Mouse (Mus musculus) midbrain, embryonic 12.5 days (tissue): ENCODE measurements around the gene Etnk2. TPM values are rescaled to one million over a fixed set of nuclear protein-coding genes. Genes with fewer than 3 reads are reported as not detected.

Experiments
- ATAC-seq: fragments of 200-750 bp; cut with Nextera tagmentation; 2 replicates; pipeline ENCODE4 v1.8.0; 2017; ENCODE audit warnings: low read depth, moderate TSS enrichment, moderate library complexity; ENCODE audit not compliant: low FRiP score
- H3K27ac ChIP-seq: fragments of 300-500 bp; sonication (generic); replicated peaks from 2 replicates; pipeline ENCODE4 v1.5.1; 2016; ENCODE audit warnings: mild to moderate bottlenecking
- H3K27me3 ChIP-seq: fragments of 300-500 bp; sonication (generic); 2 replicates; pipeline ENCODE4 v1.6.1; 2016; ENCODE audit warnings: mild to moderate bottlenecking
- H3K36me3 ChIP-seq: fragments of 300-500 bp; sonication (generic); 2 replicates; pipeline ENCODE4 v1.6.1; 2016
- H3K4me1 ChIP-seq: fragments of 300-500 bp; sonication (generic); 2 replicates; pipeline ENCODE4 v1.6.1; 2016
- H3K4me2 ChIP-seq: fragments of 300-500 bp; sonication (generic); replicated peaks from 2 replicates; pipeline ENCODE4 v1.6.1; 2016; ENCODE audit warnings: mild to moderate bottlenecking, moderate library complexity
- H3K4me3 ChIP-seq: fragments of 300-500 bp; sonication (generic); 2 replicates; pipeline ENCODE4 v1.5.1; 2016; ENCODE audit warnings: mild to moderate bottlenecking
- H3K9ac ChIP-seq: fragments of 300-500 bp; sonication (generic); replicated peaks from 2 replicates; pipeline ENCODE4 v1.6.1; 2016; ENCODE audit warnings: mild to moderate bottlenecking, moderate library complexity
- H3K9me3 ChIP-seq: fragments of 300-500 bp; sonication (generic); 2 replicates; pipeline ENCODE4 v1.6.1; 2016; ENCODE audit warnings: mild to moderate bottlenecking
- WGBS: fragments of 180-500 bp; shearing (Covaris S2); methylation state at CpG from one replicate; pipeline ENCODE4 v1.1.7; 2016; 5-methylcytosine and 5-hydroxymethylcytosine counted together
- polyA plus RNA-seq: library from polyadenylated mRNA; unstranded; fragments of >200 nt; fragmentation: Nextera tagmentation; extraction: Ambion mirVana; gene quantifications from 2 replicates; pipeline ENCODE4 v1.2.1, GENCODE M21; 2016

Etnk2 gene
- polyA plus RNA-seq = 3.8 and 3.9 TPM in 2 replicates

DNA sequence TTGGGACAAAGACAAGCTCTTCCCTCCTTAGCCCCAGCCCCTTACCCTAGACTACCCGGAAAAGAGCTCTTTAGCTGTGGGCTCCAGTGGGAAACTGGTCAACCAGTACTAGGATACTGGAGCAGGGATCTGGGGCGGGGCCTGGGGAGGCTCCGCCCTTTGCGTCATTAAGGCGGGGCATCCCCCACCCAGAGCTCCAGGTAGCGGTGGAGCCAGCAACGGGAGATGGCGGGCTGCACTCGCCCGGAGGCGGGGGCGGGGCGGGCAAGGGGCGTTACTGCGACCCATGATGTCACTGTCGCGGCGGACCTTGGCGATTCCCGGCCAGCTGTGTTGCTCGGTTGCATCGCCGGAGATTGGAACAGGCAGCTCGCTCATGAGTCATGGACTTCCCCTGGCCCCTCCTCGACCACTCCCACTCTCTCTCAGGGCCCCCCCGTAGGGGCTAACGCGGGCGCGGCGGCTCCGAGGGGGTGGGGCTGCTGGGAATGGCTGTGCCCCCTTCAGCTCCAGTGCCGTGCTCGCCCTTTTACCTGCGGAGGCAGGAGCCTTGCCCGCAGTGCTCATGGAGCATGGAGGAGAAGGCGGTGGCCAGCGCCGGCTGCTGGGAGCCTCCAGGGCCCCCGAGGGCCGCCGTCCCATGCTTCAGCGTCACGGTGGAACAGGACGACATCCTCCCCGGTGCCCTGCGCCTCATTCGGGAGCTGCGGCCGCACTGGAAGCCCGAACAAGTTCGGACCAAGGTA lies at the start of gene Etnk2:
Gene Etnk2, plus strand, starts transcription at position 297 of the 746 bp plus-strand sequence.
- ATAC-seq = peak; percentile 73
- peak within 1 kb of the TSS; percentile 67 for H3K9ac ChIP-seq
- H3K9me3 ChIP-seq = no peaks in the 10 kb centered on the region
- peak within 1 kb of the TSS; percentile 71 for H3K4me3 ChIP-seq
- peak within 1 kb of the TSS; percentile 98 for H3K4me2 ChIP-seq
- no peaks in the 10 kb centered on the region for H3K36me3 ChIP-seq
- H3K27me3 ChIP-seq = peaks cover 59% of the 10 kb centered on the region
- under 1% methylated on average over 52 of the region's 52 CpGs for WGBS
- H3K4me1 ChIP-seq = peaks cover 22% of the 10 kb centered on the region
- no peak within 1 kb of the TSS for H3K27ac ChIP-seq

DNA sequence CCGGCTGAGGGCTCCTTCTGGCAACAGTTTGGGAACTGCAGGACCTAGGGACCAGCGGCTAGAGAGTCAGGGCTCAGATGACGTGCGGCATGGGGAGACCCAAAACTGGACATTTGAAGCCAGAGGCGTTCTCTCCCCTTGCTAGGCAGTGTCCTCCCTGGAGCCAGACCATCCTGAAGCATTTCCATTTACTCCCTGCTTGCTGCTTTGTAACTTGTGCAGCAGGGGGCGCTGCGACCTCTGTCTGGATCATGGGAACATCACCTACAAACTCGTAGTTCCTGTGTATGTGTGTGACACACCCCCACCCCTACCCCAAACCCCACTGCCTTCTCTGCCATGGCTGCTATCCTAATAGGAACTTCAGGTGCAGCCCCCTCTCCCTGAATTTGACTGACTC lies 49.0 kb upstream of the Etnk2 start:
- H3K4me3 ChIP-seq = no peak overlapping the region
- 0 out of 2 replicates have a peak, but pooled peaks cover 5% of the 10 kb centered on the region for H3K9me3 ChIP-seq
- WGBS = 23% methylated on average over 8 of the region's 8 CpGs
- no peak overlapping the region for H3K9ac ChIP-seq
- H3K27ac ChIP-seq = no peak overlapping the region
- H3K4me2 ChIP-seq = no peak overlapping the region
- H3K36me3 ChIP-seq = no peaks in the 10 kb centered on the region
- ATAC-seq = no peak
- peaks cover 11% of the 10 kb centered on the region for H3K4me1 ChIP-seq
- H3K27me3 ChIP-seq = no peaks in the 10 kb centered on the region

DNA sequence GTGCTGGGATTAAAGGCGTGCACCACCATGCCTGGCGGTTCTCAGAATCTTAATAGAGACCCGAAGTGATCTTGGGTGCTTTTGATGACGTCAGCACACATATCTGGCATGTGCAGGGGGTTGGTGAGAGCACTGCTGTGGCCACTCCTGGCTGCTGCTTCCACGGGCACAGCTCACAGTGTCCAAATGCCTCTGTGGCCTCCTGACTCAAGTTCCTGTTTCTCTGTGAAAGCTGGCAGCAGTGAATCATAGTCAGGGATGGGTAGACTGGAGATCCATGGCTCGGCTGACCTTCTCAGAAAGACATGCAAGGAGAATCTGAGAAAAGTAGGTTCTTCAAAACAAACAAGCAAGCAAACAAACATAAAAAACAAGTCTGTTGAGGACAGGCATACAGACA lies 47.6 kb upstream of the Etnk2 start:
- H3K36me3 ChIP-seq = no peaks in the 10 kb centered on the region
- no peak for ATAC-seq

DNA sequence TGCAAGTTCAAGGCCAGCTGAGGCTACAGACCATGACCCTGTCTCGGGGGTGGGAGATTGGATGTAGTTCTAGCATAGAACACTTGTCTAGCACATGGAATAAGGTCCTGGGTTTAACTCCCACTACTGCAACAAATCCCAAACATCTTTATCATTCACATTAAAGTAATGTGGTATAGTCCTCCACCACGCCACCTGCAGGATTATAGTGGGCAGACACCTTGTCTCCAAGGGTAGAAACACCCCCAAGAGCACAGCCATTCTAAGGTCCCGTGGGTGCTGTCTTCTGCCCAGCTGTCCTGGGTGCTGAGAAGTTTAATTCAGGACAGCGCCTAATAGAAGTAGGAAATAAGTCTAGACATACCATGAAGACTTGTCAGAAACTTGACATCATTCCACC lies 46.8 kb upstream of the Etnk2 start:
- Histone ChIP-seq H3K27me3 (peaks cover 8% of the 10 kb centered on the region; the same call in 1 of the 2 replicates), H3K4me1 (peaks cover 13% of the 10 kb centered on the region), H3K9me3 (0 out of 2 replicates have a peak, but pooled peaks cover 5% of the 10 kb centered on the region), H3K4me2 (no peak overlapping the region), H3K9ac (no peak overlapping the region), H3K4me3 (no peak overlapping the region), H3K36me3 (no peaks in the 10 kb centered on the region), H3K27ac (no peak overlapping the region)
- no peak for ATAC-seq
- 82% methylated on average over 4 of the region's 4 CpGs for WGBS

More for the DNA sequence above, 47.6 kb upstream of the Etnk2 start:
- H3K4me2 ChIP-seq = no peak overlapping the region
- 86% methylated on average over 6 of the region's 6 CpGs for WGBS
- H3K4me1 ChIP-seq = peaks cover 11% of the 10 kb centered on the region
- no peak overlapping the region for H3K4me3 ChIP-seq
- no peak overlapping the region for H3K27ac ChIP-seq
- no peak overlapping the region for H3K9ac ChIP-seq
- H3K27me3 ChIP-seq = peaks cover 3% of the 10 kb centered on the region; the same call in 1 of the 2 replicates
- 0 out of 2 replicates have a peak, but pooled peaks cover 5% of the 10 kb centered on the region for H3K9me3 ChIP-seq

DNA sequence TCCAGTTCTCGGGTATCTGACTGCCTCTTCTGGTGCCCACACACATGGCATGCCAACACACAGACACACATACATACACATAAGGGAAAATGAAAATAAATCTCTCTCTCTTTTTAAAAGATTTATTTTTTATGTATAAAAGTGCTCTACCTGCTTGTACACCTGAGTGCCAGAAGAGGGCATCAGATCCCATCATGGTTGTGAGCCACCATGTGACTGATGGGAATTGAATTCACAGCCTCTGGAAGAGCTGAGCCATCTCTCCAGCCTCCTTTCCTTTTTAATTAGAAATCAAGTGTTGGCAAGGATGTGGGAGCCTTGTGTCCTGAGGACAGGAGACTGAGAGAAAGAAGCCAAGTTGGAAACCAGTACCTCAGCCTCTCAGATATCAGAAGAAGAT lies 46.2 kb upstream of the Etnk2 start:
- no peak overlapping the region for H3K4me3 ChIP-seq

DNA sequence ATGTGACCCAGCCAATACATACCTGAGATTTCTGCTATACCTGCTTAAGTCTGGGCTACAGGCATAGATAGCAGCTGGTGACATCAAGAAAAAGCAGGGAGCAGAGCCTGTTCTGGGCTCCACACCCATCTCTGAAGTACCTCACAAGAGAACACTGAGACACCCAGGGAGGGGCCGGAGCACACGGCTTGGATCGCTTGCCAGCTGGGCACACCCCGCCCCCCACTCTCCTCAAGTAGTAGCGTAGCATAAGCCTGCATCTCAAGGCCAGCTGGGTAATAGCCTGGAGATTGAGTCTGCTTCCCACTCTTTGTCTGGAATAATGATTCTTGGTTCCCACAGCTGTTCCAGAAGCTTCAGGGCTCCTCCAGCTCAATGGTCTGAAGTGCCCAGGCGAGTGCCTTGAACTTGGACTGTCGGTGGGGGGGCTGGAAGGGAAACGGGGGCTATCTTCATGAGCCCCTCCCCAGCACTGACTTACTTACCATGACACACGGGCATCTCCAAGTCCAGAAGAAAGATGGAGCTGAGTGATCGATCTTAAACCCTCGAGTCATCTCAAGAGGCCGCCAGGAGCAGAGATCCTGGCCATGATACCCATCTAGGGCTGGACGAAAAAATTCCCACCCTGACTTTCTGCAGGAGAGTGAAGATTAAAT lies 42.0 kb upstream of the Etnk2 start, which contains the start of gene Kiss1:
Gene Kiss1, plus strand, starts transcription at position 609 of the 659 bp plus-strand sequence.
- ATAC-seq = no peak; the same call in 1 of the 2 replicates
- 0 out of 2 replicates have a peak, but pooled peaks cover 5% of the 10 kb centered on the region for H3K9me3 ChIP-seq
- peaks cover 13% of the 10 kb centered on the region; the same call in 1 of the 2 replicates for H3K4me1 ChIP-seq
- no peak within 1 kb of the TSS for H3K9ac ChIP-seq
- no peak within 1 kb of the TSS for H3K4me2 ChIP-seq
- no peak within 1 kb of the TSS for H3K27ac ChIP-seq
- 87% methylated on average over 13 of the region's 13 CpGs for WGBS
- H3K4me3 ChIP-seq = no peak within 1 kb of the TSS
- H3K36me3 ChIP-seq = no peaks in the 10 kb centered on the region
- H3K27me3 ChIP-seq = peaks cover 14% of the 10 kb centered on the region; the same call in 1 of the 2 replicates

More for the DNA sequence above, 46.2 kb upstream of the Etnk2 start:
- WGBS = 74% methylated on average over 1 of the region's 1 CpGs
- H3K4me1 ChIP-seq = peaks cover 10% of the 10 kb centered on the region; the same call in 1 of the 2 replicates
- no peak for ATAC-seq
- no peak overlapping the region for H3K27ac ChIP-seq
- no peak overlapping the region for H3K9ac ChIP-seq
- peaks cover 8% of the 10 kb centered on the region; the same call in 1 of the 2 replicates for H3K27me3 ChIP-seq
- H3K9me3 ChIP-seq = 0 out of 2 replicates have a peak, but pooled peaks cover 5% of the 10 kb centered on the region
- no peaks in the 10 kb centered on the region for H3K36me3 ChIP-seq
- no peak overlapping the region for H3K4me2 ChIP-seq

DNA sequence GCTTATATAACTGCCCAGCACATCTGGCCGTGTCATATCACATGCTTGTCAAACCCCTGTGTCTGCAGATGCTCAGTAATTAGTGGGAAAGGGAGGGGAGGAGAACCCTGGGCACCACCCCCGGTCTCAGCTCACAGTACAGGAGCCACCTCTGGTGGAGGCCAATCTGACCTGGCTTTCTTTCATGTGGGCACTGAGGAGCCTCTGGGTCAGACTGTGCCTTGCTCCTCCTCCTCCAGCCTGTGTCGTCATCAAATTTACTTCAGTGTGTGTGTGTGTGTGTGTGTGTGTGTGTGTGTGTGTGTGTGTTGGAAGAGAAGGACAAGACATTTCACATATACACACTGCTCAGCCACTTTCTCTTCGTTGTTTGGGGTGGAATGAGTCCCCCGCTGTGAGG lies 40.0 kb upstream of the Etnk2 start:
- no peak for ATAC-seq
- no peaks in the 10 kb centered on the region for H3K36me3 ChIP-seq
- H3K4me2 ChIP-seq = no peak overlapping the region
- H3K27me3 ChIP-seq = peaks cover 29% of the 10 kb centered on the region
- H3K4me3 ChIP-seq = no peak overlapping the region
- WGBS = 52% methylated on average over 5 of the region's 5 CpGs
- 0 out of 2 replicates have a peak, but pooled peaks cover 1% of the 10 kb centered on the region for H3K9me3 ChIP-seq
- no peak overlapping the region for H3K9ac ChIP-seq
- peaks cover 18% of the 10 kb centered on the region; the same call in 1 of the 2 replicates for H3K4me1 ChIP-seq
- no peak overlapping the region for H3K27ac ChIP-seq

DNA sequence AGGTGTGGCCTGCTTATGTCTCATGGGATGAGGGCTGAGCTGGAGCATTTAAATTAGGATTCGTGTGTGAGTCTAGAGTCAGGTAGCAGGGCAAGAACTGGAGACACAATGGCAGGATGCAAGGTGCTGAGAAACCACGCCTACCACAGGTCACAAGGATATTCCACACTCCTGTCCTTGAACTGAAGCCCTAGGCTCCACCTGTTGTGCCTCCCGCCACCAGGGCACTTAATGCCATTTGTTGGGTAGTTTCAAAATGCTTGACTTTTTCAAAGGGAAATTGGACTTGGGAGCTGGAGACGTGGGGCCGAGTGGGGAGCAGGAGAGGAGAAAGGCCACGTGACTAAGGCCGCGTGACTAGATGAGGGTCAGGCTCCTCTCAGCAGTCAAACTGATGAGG lies 37.4 kb upstream of the Etnk2 start:
- H3K4me2 ChIP-seq = no peak overlapping the region
- no peaks in the 10 kb centered on the region for H3K9me3 ChIP-seq
- H3K36me3 ChIP-seq = no peaks in the 10 kb centered on the region
- peaks cover 36% of the 10 kb centered on the region for H3K4me1 ChIP-seq
- no peak overlapping the region for H3K27ac ChIP-seq
- H3K9ac ChIP-seq = no peak overlapping the region
- H3K27me3 ChIP-seq = peaks cover 46% of the 10 kb centered on the region
- 82% methylated on average over 8 of the region's 8 CpGs for WGBS
- H3K4me3 ChIP-seq = no peak overlapping the region
- no peak for ATAC-seq

DNA sequence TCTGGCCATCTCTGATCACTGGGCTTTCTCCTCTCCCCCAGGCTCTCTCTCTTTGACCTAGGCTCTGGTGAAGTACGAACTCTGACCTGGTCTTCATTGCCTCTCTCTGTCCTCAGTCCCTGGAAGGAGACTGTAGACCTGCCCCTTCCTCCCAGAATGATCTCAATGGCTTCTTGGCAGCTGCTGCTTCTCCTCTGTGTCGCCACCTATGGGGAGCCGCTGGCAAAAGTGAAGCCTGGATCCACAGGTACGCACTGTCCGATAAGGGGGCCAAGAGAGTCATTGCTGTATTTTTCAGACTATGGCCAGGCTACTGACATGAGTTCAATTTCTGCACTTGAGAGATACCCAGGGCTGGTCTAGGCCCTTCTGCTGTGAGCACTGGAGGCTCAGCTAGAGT lies 36.3 kb upstream of the Etnk2 start:
- Histone ChIP-seq H3K27me3 (peaks cover 46% of the 10 kb centered on the region), H3K4me2 (no peak overlapping the region)
- ATAC-seq = no peak

DNA sequence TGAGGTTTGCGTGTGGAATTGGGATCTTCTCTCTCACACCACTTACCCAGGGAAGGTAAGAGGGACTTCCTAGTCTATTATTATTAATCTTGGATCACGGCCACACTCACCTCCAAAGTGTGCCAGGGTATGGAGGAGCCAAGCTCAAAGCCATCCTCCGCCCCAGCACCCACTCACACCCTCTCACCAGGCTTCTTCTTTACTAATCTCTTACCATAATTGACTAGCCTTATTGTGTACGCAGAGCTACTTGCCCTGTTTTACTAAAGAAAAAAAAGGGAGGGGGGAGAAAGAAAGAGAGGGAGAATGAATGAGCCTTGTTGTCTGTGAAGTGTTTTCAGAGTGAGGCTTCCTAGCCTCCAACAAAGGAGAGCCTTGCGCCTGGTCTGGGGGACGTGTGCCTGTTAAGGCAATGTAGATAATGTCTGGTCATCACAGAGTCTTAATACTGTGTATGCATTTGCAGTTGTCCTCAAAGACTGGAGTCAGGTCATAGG lies 35.0 kb upstream of the Etnk2 start:
- Histone ChIP-seq H3K27ac (no peak overlapping the region), H3K9ac (no peak overlapping the region), H3K4me2 (no peak overlapping the region), H3K4me3 (no peak overlapping the region), H3K36me3 (no peaks in the 10 kb centered on the region), H3K9me3 (peaks cover 2% of the 10 kb centered on the region; the same call in 1 of the 2 replicates), H3K4me1 (peaks cover 35% of the 10 kb centered on the region), H3K27me3 (peaks cover 49% of the 10 kb centered on the region)
- 56% methylated on average over 6 of the region's 6 CpGs for WGBS
- 0 out of 2 replicates have a peak, but pooled peaks have one; percentile 48 for ATAC-seq

More for the DNA sequence above, 36.3 kb upstream of the Etnk2 start:
- H3K27ac ChIP-seq = no peak overlapping the region
- 53% methylated on average over 5 of the region's 5 CpGs for WGBS
- H3K4me3 ChIP-seq = no peak overlapping the region
- no peaks in the 10 kb centered on the region for H3K36me3 ChIP-seq
- H3K9ac ChIP-seq = no peak overlapping the region
- peaks cover 39% of the 10 kb centered on the region for H3K4me1 ChIP-seq
- no peaks in the 10 kb centered on the region for H3K9me3 ChIP-seq

DNA sequence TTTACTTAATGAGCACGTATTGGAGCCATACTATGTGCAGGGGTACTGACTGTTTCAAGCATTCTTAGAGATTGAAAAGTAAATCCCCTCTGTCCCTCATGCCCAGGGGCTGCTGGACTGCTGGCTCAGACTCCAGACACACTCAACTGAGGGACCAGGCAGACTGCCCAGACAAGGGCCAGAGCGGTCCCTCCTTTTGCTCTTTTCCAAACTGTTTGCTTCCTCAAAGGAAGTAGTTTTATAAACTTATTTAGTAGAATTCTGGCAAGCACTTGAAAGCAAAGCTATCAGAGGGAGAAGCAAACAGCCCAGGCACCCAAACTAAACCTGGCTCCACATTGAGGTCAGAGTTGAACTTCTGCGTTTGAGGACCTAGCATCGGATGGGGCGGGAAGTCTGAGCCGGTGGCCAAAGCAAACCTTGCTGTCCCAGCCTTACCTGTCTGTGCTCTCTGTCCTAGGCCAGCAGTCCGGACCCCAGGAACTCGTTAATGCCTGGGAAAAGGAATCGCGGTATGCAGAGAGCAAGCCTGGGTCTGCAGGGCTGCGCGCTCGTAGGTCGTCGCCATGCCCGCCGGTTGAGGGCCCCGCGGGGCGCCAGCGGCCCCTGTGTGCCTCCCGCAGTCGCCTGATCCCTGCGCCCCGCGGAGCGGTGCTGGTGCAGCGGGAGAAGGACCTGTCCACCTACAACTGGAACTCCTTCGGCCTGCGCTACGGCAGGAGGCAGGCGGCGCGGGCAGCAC lies 34.3 kb upstream of the Etnk2 start:
- Histone ChIP-seq H3K4me2 (peak overlapping the region; percentile 68), H3K4me3 (peak overlapping the region; percentile 34), H3K36me3 (no peaks in the 10 kb centered on the region), H3K9me3 (peaks cover 4% of the 10 kb centered on the region; the same call in 1 of the 2 replicates), H3K4me1 (peaks cover 31% of the 10 kb centered on the region), H3K9ac (peak overlapping the region; percentile 59), H3K27me3 (peaks cover 49% of the 10 kb centered on the region), H3K27ac (no peak overlapping the region)
- 6% methylated on average over 34 of the region's 34 CpGs for WGBS
- ATAC-seq = peak; percentile 44; the same call in 1 of the 2 replicates
